Mouse (Mus musculus) midbrain, embryonic 11.5 days (tissue): ENCODE results near the gene Edf1. TPM values are rescaled to one million over a fixed set of nuclear protein-coding genes. Genes with fewer than 3 reads are reported as not detected.

ENCODE experiments used
- ATAC-seq: fragments of 200-750 bp; cut with Nextera tagmentation; 2 replicates; pipeline ENCODE4 v1.8.0; 2017; ENCODE audit warnings: moderate TSS enrichment, moderate library complexity; ENCODE audit not compliant: low FRiP score
- DNase-seq: peaks from one replicate; pipeline ENCODE4 v3.0.0; 2015; ENCODE audit warnings: low spot score; ENCODE audit errors: missing footprints
- H3K27ac ChIP-seq: fragments of 300-500 bp; sonication (generic); 2 replicates; pipeline ENCODE4 v1.5.1; 2014; ENCODE audit warnings: low read depth, low read length
- H3K27me3 ChIP-seq: fragments of 300-500 bp; sonication (generic); 2 replicates; pipeline ENCODE4 v1.6.1; 2014; ENCODE audit warnings: mild to moderate bottlenecking, low read length, moderate library complexity, mixed read lengths; ENCODE audit not compliant: control insufficient read depth, insufficient read depth
- H3K36me3 ChIP-seq: fragments of 300-500 bp; sonication (generic); 2 replicates; pipeline ENCODE4 v1.6.1; 2014; ENCODE audit warnings: mild to moderate bottlenecking, low read length, moderate library complexity, mixed read lengths; ENCODE audit not compliant: control insufficient read depth, insufficient read depth
- H3K4me1 ChIP-seq: fragments of 300-500 bp; sonication (generic); 2 replicates; pipeline ENCODE4 v1.6.1; 2014; ENCODE audit warnings: low read length; ENCODE audit not compliant: control insufficient read depth, insufficient read depth
- H3K4me2 ChIP-seq: fragments of 300-500 bp; sonication (generic); 2 replicates; pipeline ENCODE4 v1.6.1; 2014; ENCODE audit warnings: mild to moderate bottlenecking, moderate library complexity
- H3K4me3 ChIP-seq: fragments of 300-500 bp; sonication (generic); 2 replicates; pipeline ENCODE4 v1.5.1; 2014; ENCODE audit warnings: low read depth, low read length
- H3K9ac ChIP-seq: fragments of 300-500 bp; sonication (generic); 2 replicates; pipeline ENCODE4 v1.6.1; 2014; ENCODE audit warnings: low read length
- H3K9me3 ChIP-seq: fragments of 300-500 bp; sonication (generic); 2 replicates; pipeline ENCODE4 v1.6.1; 2016; ENCODE audit warnings: low read length; ENCODE audit not compliant: control insufficient read depth
- WGBS: fragments of 180-500 bp; shearing (Covaris S2); extraction: QIAGEN DNeasy Blood & Tissue Kit; methylation state at CpG from one replicate; pipeline ENCODE4 v1.1.7; 2014; 5-methylcytosine and 5-hydroxymethylcytosine counted together
- polyA plus RNA-seq: library from polyadenylated mRNA; unstranded; fragments of >200 nt; fragmentation: Nextera tagmentation; extraction: Ambion mirVana; gene quantifications from 2 replicates; pipeline ENCODE4 v1.2.1, GENCODE M21; 2014

Gene Edf1
- polyA plus RNA-seq, 1 experiment from 2014 or later = 385 TPM

DNA sequence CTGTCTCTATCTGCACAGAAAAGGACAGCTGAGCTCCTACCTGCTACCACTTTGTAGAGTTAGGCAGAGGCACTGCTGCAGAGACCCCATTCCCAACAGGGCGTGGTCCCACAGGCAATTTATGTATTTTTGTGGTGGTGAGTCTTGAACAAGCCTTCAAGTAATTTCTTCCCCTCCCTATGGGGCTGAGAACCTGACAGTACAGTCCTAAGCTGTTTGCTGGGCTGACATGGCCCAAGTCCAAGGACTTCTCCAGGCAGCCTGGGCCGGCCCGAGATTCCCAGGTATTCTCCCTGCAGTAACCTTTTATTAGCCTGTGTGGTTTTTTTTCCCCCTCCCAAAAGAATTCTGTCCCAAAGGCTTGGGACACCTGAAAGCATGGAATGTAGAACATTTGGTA is 26.5 kb downstream of the Edf1 start:
- Histone ChIP-seq H3K36me3 (peaks cover 6% of the 10 kb centered on the region), H3K9me3 (no peaks in the 10 kb centered on the region), H3K27ac (no peak overlapping the region), H3K4me1 (peaks cover 10% of the 10 kb centered on the region; the same call in 1 of the 2 replicates), H3K9ac (no peak overlapping the region), H3K4me2 (no peak overlapping the region), H3K4me3 (no peak overlapping the region), H3K27me3 (peaks cover 23% of the 10 kb centered on the region)
- ATAC-seq (no peak), DNase-seq (no peak)
- WGBS = 98% methylated on average over 3 of the region's 3 CpGs

- Histone ChIP-seq H3K27ac (no peak overlapping the region), H3K36me3 (peaks cover 7% of the 10 kb centered on the region), H3K9me3 (no peaks in the 10 kb centered on the region), H3K9ac (no peak overlapping the region), H3K4me3 (no peak overlapping the region), H3K4me2 (no peak overlapping the region), H3K4me1 (peaks cover 8% of the 10 kb centered on the region; the same call in 1 of the 2 replicates), H3K27me3 (peaks cover 16% of the 10 kb centered on the region)
- DNase-seq (no peak), ATAC-seq (no peak)
- 88% methylated on average over 4 of the region's 4 CpGs for WGBS
These were observed 27.2 kb downstream of the Edf1 start for GRCm38 (mm10) chr2:25584856-25585255.

GRCm38 (mm10) chr2:25585601-25586000 is 28.0 kb downstream of the Edf1 start:
- no peak overlapping the region for H3K27ac ChIP-seq
- DNase-seq = no peak
- H3K9ac ChIP-seq = no peak overlapping the region
- peaks cover 8% of the 10 kb centered on the region; the same call in 1 of the 2 replicates for H3K4me1 ChIP-seq
- H3K4me3 ChIP-seq = no peak overlapping the region
- 91% methylated on average over 3 of the region's 3 CpGs for WGBS
- no peaks in the 10 kb centered on the region for H3K9me3 ChIP-seq
- peaks cover 11% of the 10 kb centered on the region for H3K36me3 ChIP-seq
- no peak overlapping the region for H3K4me2 ChIP-seq
- H3K27me3 ChIP-seq = peaks cover 8% of the 10 kb centered on the region
- ATAC-seq = no peak

GRCm38 (mm10) chr2:25587290-25587689 is 29.6 kb downstream of the Edf1 start:
- Histone ChIP-seq H3K4me2 (no peak overlapping the region), H3K4me1 (0 out of 2 replicates have a peak, but pooled peaks cover 2% of the 10 kb centered on the region), H3K27me3 (no peaks in the 10 kb centered on the region), H3K9me3 (no peaks in the 10 kb centered on the region), H3K4me3 (no peak overlapping the region), H3K9ac (no peak overlapping the region), H3K36me3 (peaks cover 16% of the 10 kb centered on the region), H3K27ac (no peak overlapping the region)
- ATAC-seq (no peak), DNase-seq (no peak)
- WGBS = 93% methylated on average over 8 of the region's 8 CpGs

GRCm38 (mm10) chr2:25588227-25588907 is 30.7 kb downstream of the Edf1 start:
- no peaks in the 10 kb centered on the region for H3K4me1 ChIP-seq
- no peak overlapping the region for H3K9ac ChIP-seq
- no peak overlapping the region for H3K27ac ChIP-seq
- no peaks in the 10 kb centered on the region for H3K9me3 ChIP-seq
- no peak for ATAC-seq
- 92% methylated on average over 8 of the region's 8 CpGs for WGBS
- no peak overlapping the region for H3K4me2 ChIP-seq
- no peaks in the 10 kb centered on the region for H3K27me3 ChIP-seq
- no peak for DNase-seq
- H3K36me3 ChIP-seq = peaks cover 21% of the 10 kb centered on the region
- H3K4me3 ChIP-seq = no peak overlapping the region

DNA sequence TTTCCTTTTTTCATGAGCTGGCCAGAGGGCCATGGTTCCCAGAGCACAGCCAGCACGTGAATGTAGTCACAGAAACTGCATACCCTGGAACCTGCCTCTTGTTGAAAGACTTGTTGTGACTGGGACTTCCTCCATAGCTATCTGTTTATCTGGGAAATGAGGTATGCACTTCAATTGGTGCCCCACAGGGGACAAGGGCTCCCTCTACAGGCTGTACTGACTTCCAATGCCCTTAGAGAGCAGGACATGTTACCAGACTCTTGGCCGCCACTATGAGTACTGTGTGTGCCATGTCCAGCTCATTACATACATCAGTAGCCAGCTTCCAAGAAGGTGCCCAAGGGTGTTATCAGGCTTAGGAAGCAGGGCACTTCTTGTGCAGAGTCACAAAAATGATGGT is 34.2 kb downstream of the Edf1 start:
- Histone ChIP-seq H3K36me3 (peaks cover 25% of the 10 kb centered on the region), H3K4me2 (no peak overlapping the region)

GRCm38 (mm10) chr2:25596765-25597510 is 39.3 kb downstream of the Edf1 start:
- no peak for DNase-seq
- Histone ChIP-seq H3K27me3 (no peaks in the 10 kb centered on the region), H3K4me1 (no peaks in the 10 kb centered on the region), H3K36me3 (peaks cover 26% of the 10 kb centered on the region), H3K4me2 (no peak overlapping the region), H3K27ac (no peak overlapping the region), H3K9me3 (no peaks in the 10 kb centered on the region), H3K4me3 (no peak overlapping the region), H3K9ac (no peak overlapping the region)
- WGBS = 95% methylated on average over 5 of the region's 5 CpGs
- ATAC-seq = no peak

More for the DNA sequence above, 34.2 kb downstream of the Edf1 start:
- H3K4me3 ChIP-seq = no peak overlapping the region
- ATAC-seq (no peak), DNase-seq (no peak)
- no peak overlapping the region for H3K27ac ChIP-seq
- H3K4me1 ChIP-seq = no peaks in the 10 kb centered on the region
- H3K27me3 ChIP-seq = no peaks in the 10 kb centered on the region
- WGBS = 81% methylated on average over 2 of the region's 2 CpGs
- no peak overlapping the region for H3K9ac ChIP-seq
- H3K9me3 ChIP-seq = no peaks in the 10 kb centered on the region

DNA sequence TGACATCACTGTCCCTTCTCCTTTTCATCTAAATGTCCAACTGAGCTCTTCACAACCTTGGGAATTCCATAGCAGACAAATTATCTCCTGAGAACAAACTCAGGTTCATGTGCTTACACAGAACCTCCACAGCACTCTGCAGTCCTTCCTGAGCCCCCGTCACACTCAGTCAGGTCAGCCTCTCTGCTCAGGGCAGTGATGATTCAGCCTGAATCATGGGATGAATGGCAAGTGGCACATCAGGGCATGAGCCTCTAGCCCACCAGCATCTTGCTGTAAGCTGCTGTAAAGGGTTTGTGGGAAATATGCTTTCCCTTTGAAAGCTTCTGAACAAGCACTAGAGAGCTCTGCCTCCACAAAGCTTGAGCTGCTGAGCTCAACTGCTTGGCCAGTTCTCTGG is 41.1 kb downstream of the Edf1 start:
- H3K27ac ChIP-seq = no peak overlapping the region
- no peaks in the 10 kb centered on the region for H3K27me3 ChIP-seq
- ATAC-seq (no peak), DNase-seq (no peak)
- H3K9me3 ChIP-seq = no peaks in the 10 kb centered on the region
- no peak overlapping the region for H3K4me3 ChIP-seq
- H3K9ac ChIP-seq = no peak overlapping the region
- H3K36me3 ChIP-seq = peaks cover 22% of the 10 kb centered on the region; the same call in 1 of the 2 replicates
- no peaks in the 10 kb centered on the region for H3K4me1 ChIP-seq
- WGBS = 100% methylated on average over 1 of the region's 1 CpGs
- H3K4me2 ChIP-seq = no peak overlapping the region

DNA sequence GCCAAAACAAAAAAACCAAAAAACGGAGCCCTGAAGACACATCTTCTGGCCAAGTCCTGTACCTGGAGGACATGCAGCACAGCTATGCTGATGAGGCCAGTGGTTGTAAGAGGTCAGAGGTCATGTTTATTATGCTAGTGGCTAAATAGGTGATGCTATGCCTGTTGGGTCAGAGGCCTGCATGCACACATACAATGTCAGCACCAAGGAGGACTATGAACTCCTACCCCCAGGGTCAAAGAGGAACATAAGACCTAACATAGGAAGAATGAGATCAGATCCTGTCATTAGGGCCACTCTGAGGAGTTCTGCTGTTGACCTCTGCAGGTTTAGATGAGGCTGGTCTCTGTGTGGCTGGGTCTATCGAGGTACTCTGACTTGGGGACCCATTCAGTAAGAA is 42.4 kb downstream of the Edf1 start:
- Histone ChIP-seq H3K9ac (no peak overlapping the region), H3K36me3 (peaks cover 20% of the 10 kb centered on the region; the same call in 1 of the 2 replicates), H3K27me3 (no peaks in the 10 kb centered on the region), H3K27ac (no peak overlapping the region), H3K4me2 (no peak overlapping the region), H3K9me3 (no peaks in the 10 kb centered on the region), H3K4me3 (no peak overlapping the region), H3K4me1 (no peaks in the 10 kb centered on the region)
- 93% methylated on average over 2 of the region's 2 CpGs for WGBS
- ATAC-seq (no peak), DNase-seq (no peak)
